Mouse (Mus musculus) spleen, postnatal 10 days (tissue): Measurements from ENCODE around the gene Fgfr2.

Experiments used
- DNase-seq, 2 experiments: peaks; one replicate each; pipeline ENCODE4 v3.0.0; 2021 to 2022; ENCODE audit warnings: low spot score in 2 of 2

Fgfr2 gene

DNA sequence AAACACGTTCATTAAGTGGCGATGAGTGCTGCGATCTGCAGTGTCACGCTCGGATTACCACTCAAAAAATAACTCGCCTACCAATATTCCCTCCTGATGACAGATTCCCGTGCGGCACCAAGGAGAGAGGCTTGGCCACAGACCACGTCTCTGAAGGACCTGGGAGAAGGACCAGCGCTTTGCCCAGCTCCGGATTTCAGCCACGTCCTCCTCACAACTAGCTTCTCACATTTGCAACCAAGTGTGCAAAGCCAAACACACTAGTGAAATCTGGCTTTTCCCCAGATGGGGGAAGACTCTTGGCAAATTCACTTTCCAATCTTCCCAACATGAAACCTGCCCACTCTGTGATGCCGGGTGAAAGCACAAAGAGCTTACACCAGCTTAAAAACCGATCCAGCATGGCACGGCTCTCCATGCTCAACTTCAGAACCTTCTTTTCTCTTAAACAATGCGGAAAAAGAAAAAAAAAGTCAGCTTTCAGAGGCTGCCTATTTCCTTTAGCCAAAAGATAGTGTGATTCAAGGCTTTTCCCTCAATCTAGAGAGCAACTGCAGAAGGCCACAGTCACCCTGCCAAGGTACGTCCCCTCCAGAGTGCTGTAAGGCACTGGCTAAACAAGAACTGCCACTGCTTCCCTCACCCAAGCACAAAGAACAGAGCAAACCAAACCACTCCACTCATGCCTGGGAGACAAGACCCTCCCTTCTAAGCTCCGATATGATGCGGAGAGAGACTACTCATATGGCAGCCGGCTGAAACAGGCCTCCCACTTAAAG is 2862.1 kb downstream of the Fgfr2 start:
- no peak for DNase-seq

GRCm38 (mm10) chr7:130260060-130260459 is 2863.1 kb downstream of the Fgfr2 start:
- DNase-seq: no peak

GRCm38 (mm10) chr7:130258704-130259295 is 2864.3 kb downstream of the Fgfr2 start:
- DNase-seq: no peak

DNA sequence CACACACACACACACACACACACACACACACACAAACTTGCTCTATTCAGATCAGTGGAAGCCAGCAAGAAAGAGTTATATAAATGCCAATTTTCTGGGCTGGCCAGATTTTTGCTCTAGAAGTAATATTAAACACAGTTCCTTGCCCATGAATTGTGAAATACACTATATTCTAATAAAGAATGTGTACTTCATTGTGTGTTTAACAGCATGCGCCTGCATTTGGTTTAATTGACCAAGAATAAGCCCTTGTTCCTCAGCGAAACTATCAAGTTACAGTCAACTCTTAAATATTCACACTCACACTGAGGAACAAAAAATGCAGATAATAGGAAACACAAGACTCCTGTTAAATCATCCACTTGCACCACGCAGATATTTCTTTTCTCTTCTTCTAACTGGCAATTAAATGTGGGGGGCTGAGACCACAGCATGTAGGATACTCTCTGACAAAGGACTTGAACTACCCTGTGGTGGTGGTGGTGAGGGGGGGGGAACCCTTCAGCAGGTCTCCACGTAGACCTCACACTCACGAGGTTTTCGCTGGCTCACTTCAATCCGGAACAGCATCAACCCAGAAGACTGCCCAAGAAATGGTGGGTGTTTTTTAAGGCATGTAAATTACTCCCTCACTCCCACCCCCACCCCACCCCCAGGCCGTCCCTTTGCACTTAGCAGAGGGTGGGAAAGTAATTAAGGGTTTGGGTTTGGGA is 2865.0 kb downstream of the Fgfr2 start:
- no peak for DNase-seq

- no peak for DNase-seq
These were observed 2869.9 kb downstream of the Fgfr2 start for GRCm38 (mm10) chr7:130253264-130253663.

DNA sequence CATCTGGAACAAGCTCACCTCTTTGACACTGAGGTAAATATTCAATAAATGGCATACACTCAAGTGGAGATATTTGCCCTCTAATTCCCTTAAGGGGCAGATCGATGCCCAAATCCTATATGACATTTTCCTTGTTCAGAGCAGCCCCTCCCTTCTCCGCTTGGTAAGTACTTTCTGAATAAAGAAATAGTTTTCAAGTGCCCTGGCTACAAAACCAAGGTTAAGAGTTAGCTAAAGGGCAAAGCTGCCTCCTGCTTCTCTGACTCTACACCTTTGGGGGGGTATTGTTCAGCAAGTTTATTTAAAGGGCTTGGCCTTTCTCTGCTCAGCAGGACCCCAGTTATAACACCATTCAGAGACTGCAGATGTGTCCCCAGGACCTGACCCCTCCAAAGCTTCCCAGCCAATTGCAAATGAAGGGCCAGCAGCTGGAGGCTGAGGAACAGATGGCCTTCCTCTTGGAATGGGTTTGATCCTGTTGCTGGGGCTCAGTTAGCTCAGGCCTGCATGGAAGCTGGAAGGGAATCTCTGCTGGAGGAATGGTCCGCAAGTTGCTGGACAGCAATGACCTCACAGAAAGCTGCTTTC is 2871.1 kb downstream of the Fgfr2 start:
- no peak for DNase-seq

DNA sequence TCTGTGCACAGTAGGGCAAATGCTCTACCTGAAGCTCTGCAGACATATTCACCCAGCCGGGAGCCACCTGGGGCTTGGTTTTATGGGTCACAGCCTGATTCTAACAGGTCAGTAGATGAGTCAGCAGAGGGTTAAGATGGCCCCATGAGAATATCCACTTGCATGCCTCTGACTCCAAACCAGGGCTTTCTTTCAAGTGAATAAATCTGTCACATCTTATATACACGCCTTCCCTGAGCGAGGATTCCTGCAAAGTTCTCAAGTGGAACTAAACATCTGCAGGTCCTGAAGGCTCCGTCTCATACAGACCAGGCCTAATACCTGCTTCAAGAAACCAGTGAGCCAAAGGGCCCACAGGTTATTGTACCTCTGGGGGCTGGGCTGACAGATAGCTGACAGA is 2872.2 kb downstream of the Fgfr2 start:
- DNase-seq: no peak

- no peak for DNase-seq
These were observed 2874.7 kb downstream of the Fgfr2 start for GRCm38 (mm10) chr7:130248403-130248802.

DNA sequence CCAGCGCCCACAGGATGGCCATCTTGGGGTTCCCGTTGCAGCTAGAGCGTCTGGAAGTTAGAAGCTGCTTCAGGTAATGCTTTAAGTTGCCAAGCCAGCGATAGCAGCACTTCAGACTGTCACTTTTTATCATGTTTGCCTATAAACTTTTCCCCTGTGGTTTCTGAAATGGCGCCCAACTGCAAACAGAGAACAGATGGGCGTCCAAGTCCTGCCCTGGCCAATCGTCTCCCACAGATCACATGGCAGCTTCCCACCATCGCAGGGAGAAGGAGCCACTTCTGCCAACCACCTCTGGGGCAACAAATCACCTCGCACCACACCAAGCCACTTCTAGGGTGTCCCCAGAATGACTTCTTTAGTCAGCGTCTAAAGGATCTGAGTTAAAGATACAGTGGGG is 2875.3 kb downstream of the Fgfr2 start:
- no peak for DNase-seq

DNA sequence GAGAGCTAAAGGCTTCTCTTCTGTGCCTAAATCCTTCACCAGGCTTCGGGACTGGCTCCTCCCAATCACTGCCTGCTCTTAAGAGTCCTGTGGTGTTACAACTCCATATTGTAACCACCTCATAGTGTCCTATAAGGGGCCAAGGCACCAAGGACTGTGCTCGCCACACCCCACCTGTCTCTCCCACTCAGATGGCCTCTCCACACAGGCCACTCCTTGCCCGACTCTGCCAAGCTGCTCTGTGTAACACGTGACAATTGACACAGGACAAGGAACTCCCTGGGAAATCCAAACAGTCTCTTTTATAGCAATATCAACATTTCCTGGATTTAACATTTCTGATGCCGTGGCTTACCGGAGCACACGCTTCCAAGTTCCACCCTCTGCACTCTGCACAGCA is 2876.7 kb downstream of the Fgfr2 start:
- DNase-seq: no peak

- DNase-seq: no peak
These were observed 2878.6 kb downstream of the Fgfr2 start for GRCm38 (mm10) chr7:130244545-130244944.

GRCm38 (mm10) chr7:130243811-130244210 is 2879.3 kb downstream of the Fgfr2 start:
- no peak for DNase-seq

DNA sequence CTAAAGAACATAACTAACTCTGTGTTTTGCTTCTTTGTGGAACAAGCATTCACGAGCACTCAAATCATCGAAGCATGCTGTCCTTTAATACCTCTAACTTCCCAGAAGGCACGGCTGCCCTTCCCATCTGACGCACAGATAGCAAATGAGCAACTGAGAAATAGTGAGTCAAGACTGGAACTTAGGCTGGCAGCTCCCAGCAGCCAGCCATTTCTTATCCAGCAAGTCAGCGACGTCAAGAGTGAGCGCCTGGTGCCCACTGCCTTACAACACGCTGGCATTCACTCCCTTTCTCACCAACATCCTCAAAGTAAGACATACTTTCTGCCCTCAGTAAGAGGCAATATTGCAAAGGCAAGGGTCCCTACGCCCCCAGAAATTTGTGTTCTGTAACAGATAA is 2883.0 kb downstream of the Fgfr2 start:
- no peak for DNase-seq

- no peak for DNase-seq
These were observed 2885.9 kb downstream of the Fgfr2 start for GRCm38 (mm10) chr7:130237244-130237643.

GRCm38 (mm10) chr7:130233777-130234176 is 2889.4 kb downstream of the Fgfr2 start:
- DNase-seq: no peak

DNA sequence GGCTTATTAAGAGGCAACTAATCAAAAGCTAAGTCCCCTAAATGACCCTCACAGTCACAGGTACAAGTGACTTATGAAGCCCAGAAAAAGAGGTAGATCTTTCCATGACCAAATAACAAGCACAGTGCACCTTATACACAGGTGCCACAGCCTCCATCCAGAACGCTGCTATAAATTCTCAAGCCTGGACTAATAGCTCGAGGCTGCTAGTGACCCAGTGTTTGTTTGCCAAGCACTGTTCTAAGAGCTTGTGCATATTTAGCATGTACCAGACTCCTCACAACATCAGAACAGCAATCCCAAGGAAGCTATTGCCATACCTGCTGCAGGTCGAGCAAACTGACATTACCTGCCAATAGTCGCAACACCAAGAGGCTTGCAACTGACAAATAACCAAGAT is 2893.1 kb downstream of the Fgfr2 start:
- no peak for DNase-seq

DNA sequence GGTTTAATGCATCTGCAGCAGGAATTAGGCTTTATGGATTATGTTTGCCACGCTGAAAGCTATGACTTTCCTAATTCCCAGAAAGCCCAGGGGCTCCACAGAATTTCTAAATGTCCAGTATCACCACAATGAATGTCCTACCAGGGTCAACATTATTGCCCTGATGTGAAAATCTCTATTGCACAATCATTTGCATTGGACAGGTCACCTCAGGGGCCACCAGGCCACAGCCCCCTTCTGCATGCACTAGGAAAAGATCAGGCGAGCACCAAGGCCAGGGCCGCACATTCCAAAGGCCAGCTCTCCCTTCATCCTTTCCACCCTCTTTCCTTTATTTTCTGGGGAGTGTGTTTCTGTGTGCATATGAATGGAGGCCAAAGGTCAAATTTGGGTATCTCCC is 2897.9 kb downstream of the Fgfr2 start:
- DNase-seq: no peak

GRCm38 (mm10) chr7:130222633-130223354 is 2900.4 kb downstream of the Fgfr2 start:
- no peak for DNase-seq

DNA sequence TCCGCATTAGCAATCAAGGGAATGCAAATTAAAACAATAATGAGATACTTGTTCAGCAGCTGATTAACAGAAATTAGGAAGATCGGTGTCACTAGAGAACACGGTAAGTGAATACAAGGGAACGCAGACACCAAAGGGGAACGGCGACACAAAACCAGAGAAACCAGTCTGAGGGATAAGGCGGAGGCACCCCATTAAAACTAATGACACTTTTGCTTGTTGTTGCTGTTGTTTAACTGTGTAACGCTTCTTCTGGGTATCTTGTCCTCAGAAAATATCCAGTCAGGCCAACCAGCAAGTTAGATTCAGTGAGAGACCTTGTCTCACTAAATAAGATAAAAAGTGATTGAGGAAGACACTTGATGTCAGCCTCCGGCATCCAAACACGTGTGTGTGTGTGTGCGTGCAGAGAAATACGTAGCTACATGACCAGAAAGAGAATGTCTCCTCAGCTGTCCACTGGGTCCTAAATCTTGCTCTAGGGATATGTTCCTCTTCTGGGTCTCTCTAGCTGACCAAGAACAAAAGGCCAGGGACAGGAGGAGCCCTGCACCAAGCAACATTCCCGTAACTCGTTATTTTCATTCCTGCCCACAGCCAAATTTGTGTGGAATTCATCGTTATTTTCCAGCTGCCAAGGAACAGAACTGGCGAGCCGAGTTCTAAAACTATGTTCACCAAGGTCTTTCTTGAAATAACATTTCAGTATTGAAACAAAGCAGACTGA is 2901.3 kb downstream of the Fgfr2 start:
- DNase-seq: no peak

DNA sequence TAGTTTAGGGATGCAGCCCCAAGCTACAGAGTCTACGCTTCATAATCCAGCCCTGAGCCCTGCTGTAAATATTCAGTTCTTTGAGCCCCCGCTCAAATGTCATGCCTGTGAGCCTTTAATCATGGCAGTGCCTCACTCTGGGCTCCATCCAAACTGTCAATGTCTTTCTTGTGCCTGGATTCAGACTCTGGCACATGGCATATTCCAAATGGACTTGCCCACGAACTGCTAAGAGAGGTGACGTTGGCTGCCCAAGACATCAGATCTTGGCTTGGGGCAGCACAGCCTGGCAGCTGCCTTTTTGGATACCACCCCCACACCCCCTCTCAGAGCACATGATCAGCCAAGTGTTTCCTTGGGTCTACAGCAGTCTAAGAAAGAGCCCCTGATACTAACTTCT is 2902.5 kb downstream of the Fgfr2 start:
- no peak for DNase-seq

DNA sequence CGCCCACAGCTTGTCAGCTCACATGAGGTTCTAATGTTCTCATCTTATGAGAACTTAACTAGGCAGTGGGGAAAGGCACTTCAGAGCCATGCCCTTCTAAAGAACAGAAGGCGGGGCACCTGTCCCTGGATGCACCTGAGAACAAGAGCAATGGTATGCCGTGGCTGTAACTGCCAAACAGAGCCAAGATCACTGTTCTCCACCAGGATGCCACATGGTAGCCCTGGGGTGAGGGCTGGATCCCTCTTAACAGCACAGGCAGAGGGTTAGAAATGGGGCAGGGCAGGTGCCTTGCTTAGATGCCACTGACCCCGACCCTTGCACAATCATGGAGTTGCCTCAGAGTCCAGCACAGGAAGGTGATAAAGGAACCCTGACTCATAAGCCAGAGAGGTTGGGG is 2903.3 kb downstream of the Fgfr2 start:
- no peak for DNase-seq
